Mouse (Mus musculus) heart, embryonic 16.5 days (tissue): ENCODE measurements around the gene Phgr1. TPM values are rescaled to one million over a fixed set of nuclear protein-coding genes. Genes with fewer than 3 reads are reported as not detected.

Source experiments
- ATAC-seq: fragments of 200-750 bp; cut with Nextera tagmentation; replicated peaks from 2 replicates; pipeline ENCODE4 v1.8.0; 2017; ENCODE audit warnings: moderate number of reproducible peaks; ENCODE audit not compliant: insufficient read depth, low FRiP score; ENCODE audit errors: extremely low read depth
- H3K27ac ChIP-seq: fragments of 300-500 bp; sonication (generic); 2 replicates; pipeline ENCODE4 v1.5.1; 2014; ENCODE audit warnings: mild to moderate bottlenecking, low read length, control low read depth, moderate library complexity
- H3K27me3 ChIP-seq: fragments of 300-500 bp; sonication (generic); 2 replicates; pipeline ENCODE4 v1.6.1; 2014; ENCODE audit warnings: low read length, mixed read lengths; ENCODE audit not compliant: control insufficient read depth, insufficient read depth
- H3K36me3 ChIP-seq: fragments of 300-500 bp; sonication (generic); 2 replicates; pipeline ENCODE4 v1.6.1; 2014; ENCODE audit not compliant: control insufficient read depth, insufficient read depth
- H3K4me1 ChIP-seq: fragments of 300-500 bp; sonication (generic); 2 replicates; pipeline ENCODE4 v1.6.1; 2014; ENCODE audit warnings: low read length, mixed read lengths; ENCODE audit not compliant: control insufficient read depth, insufficient read depth
- H3K4me2 ChIP-seq: fragments of 300-500 bp; sonication (generic); 2 replicates; pipeline ENCODE4 v1.6.1; 2014; ENCODE audit warnings: low read depth, mild to moderate bottlenecking, control low read depth, low read length
- H3K4me3 ChIP-seq: fragments of 300-500 bp; sonication (generic); 2 replicates; pipeline ENCODE4 v1.5.1; 2014; ENCODE audit warnings: mild to moderate bottlenecking, control low read depth, low read length
- H3K9ac ChIP-seq: fragments of 300-500 bp; sonication (generic); 2 replicates; pipeline ENCODE4 v1.6.1; 2014; ENCODE audit warnings: low read length, control low read depth
- H3K9me3 ChIP-seq: fragments of 300-500 bp; sonication (generic); replicated peaks from 2 replicates; pipeline ENCODE4 v1.6.1; 2016; ENCODE audit warnings: low read length; ENCODE audit not compliant: control insufficient read depth
- WGBS: fragments of 180-500 bp; shearing (Covaris S2); extraction: QIAGEN DNeasy Blood & Tissue Kit; methylation state at CpG from one replicate; pipeline ENCODE4 v1.1.7; 2014; 5-methylcytosine and 5-hydroxymethylcytosine counted together
- polyA plus RNA-seq: library from polyadenylated mRNA; unstranded; fragments of >200 nt; fragmentation: Nextera tagmentation; extraction: Ambion mirVana; gene quantifications from 2 replicates; pipeline ENCODE4 v1.2.1, GENCODE M21; 2015

The Phgr1 gene
- polyA plus RNA-seq, 1 experiment from 2014 or later = 1.2 TPM

DNA sequence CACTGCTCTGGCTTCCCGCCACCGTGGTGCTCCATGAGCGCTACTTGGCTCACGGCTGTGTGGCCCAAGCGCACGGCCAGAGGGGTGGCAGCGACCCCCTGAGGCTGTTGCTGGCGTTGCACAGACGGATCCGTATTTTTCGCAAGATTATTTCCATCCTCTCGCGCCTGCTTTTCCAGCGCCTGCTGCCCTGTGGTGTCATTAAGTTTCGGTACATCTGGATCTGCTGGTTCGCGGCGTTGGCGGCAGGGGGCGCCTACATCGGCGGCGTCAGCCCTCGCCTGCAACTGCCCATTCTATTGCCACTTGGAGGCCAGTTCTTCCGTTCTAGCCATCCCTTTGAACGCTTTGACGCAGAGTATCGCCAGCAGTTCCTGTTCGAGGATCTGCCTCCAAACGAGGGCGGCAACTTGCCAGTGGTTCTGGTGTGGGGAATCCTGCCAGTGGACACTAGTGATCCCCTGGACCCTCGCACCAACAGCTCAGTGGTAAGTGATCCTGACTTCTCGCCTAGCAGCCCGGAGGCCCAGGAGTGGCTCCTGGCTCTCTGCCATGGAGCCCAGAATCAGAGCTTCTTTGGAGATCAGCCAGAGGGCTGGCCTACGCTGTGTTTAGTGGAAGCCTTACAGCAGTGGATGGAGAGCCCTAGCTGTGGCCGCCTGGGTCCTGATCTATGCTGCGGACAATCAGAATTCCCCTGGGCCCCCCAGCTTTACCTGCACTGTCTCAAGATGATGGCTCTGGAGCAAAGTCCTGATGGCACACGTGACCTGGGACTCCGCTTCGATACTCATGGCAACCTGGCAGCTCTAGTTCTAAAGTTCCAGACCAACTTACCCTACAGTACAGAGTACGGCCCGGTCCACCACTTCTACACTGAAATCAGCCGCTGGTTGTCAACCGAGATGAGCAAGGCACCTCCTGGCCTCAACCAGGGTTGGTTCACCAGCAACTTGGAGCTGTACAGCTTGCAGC, 18.3 kb downstream of the Phgr1 start:
- WGBS = 21% methylated on average over 44 of the region's 44 CpGs
- H3K27ac ChIP-seq = no peak overlapping the region
- ATAC-seq = peak; percentile 76
- no peaks in the 10 kb centered on the region for H3K36me3 ChIP-seq
- H3K9me3 ChIP-seq = no peaks in the 10 kb centered on the region
- H3K27me3 ChIP-seq = peaks cover 7% of the 10 kb centered on the region
- H3K4me2 ChIP-seq = peak overlapping the region; percentile 52
- H3K4me3 ChIP-seq = peak overlapping the region; percentile 37
- peaks cover 8% of the 10 kb centered on the region; the same call in 1 of the 2 replicates for H3K4me1 ChIP-seq
- peak overlapping the region; percentile 44 for H3K9ac ChIP-seq

DNA sequence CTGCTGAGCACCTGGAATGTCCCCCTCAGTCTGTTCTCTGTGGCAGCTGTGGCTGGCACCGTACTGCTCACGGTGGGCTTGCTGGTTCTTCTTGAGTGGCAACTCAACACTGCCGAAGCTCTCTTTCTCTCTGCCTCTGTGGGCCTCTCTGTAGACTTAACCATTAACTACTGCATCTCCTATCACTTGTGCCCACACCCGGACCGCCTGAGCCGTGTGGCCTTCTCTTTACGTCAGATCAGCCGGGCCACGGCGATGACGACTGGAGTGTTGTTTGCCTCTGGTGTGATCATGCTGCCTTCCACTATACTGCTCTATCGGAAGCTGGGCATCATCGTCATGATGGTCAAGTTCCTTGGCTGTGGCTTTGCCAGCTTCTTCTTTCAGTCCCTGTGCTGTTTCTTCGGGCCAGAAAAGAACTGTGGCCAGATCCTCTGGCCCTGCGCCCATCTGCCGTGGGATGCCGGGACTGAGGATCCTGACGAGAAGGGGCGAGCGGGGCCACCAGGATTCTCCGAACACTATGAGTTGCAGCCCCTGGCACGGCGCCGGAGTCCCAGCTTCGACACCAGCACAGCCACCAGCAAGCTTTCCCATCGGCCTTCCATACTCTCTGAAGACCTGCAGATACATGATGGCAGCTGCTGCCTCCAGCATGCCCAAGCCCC, 19.2 kb downstream of the Phgr1 start:
- no peak overlapping the region for H3K9ac ChIP-seq
- H3K9me3 ChIP-seq = no peaks in the 10 kb centered on the region
- peaks cover 7% of the 10 kb centered on the region for H3K27me3 ChIP-seq
- H3K27ac ChIP-seq = no peak overlapping the region
- 92% methylated on average over 26 of the region's 26 CpGs for WGBS
- ATAC-seq = no peak
- H3K4me3 ChIP-seq = no peak overlapping the region
- no peak overlapping the region for H3K4me2 ChIP-seq
- no peaks in the 10 kb centered on the region for H3K36me3 ChIP-seq
- peaks cover 8% of the 10 kb centered on the region; the same call in 1 of the 2 replicates for H3K4me1 ChIP-seq

DNA sequence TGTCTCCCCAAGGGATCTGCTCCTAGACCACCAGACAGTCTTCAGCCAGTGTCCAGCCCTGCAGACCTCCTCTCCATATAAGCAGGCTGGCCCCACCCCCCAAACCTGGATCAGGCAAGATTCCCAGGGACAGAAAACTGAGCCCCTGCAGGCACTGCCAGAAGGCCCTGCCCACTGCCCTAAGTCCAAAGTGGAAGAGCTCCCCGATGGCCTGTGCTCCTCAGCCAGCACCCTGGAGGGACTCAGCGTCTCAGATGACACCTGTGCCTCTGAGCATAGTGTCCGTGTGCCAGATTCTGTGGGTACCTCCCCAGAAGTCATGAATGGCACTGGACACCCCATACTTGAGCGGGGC, 19.7 kb downstream of the Phgr1 start:
- Histone ChIP-seq H3K4me2 (no peak overlapping the region), H3K9me3 (no peaks in the 10 kb centered on the region), H3K27ac (no peak overlapping the region), H3K4me3 (no peak overlapping the region), H3K27me3 (peaks cover 7% of the 10 kb centered on the region), H3K9ac (no peak overlapping the region), H3K36me3 (no peaks in the 10 kb centered on the region), H3K4me1 (peaks cover 8% of the 10 kb centered on the region; the same call in 1 of the 2 replicates)
- WGBS = 90% methylated on average over 4 of the region's 4 CpGs
- no peak for ATAC-seq

DNA sequence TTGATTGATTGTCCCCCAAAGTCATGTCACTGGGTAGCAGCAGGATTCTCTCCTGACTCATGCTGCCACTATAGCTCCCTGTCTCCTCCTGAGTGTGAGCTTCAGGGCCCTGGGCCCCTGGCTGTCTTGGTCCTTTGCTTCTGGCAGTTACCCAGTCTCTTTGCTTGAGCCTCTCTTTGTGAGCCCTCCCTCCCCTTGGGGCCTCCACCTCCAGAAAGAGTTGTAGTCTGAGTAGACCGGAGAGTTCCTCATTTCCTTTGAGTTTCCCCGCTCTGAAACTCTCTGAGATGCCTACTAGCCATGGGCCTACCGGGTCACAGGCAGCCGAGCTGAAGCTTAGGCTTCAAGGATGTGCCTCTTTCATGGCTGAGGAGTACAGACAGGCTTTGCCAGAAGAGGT, 21.1 kb downstream of the Phgr1 start:
- Histone ChIP-seq H3K4me1 (peaks cover 8% of the 10 kb centered on the region; the same call in 1 of the 2 replicates), H3K9ac (no peak overlapping the region), H3K27ac (no peak overlapping the region), H3K4me3 (no peak overlapping the region), H3K4me2 (no peak overlapping the region), H3K36me3 (no peaks in the 10 kb centered on the region), H3K27me3 (peaks cover 7% of the 10 kb centered on the region), H3K9me3 (peaks cover 3% of the 10 kb centered on the region; the same call in 1 of the 2 replicates)
- no peak for ATAC-seq
- WGBS = 75% methylated on average over 4 of the region's 4 CpGs

DNA sequence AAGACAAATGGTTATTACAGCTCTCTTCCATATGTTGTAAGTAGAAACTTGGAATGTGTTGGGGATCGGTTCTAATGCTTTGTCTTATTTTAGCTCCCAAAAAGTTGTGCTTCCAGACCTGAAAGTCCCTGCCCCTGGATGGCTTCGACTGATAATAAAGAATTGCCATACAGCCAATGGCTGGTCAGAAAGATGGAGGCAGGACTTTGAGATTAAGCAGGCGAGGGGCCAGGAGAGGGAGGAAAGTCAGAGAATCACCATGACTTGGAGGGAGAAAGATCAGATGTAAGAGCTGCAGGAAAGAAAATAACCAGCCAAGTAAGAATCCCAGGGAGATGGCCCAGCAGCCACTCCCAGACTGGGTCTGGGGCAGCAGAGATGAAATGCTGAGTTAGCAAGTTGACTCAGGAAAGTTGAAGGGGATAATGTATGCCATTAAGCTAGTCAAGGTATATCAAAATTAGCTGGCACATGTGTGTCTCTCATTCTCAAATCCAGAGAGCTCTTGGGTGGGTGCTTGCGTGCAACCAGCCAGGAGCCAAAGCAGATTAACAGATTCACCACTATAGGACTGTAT, 30.1 kb downstream of the Phgr1 start:
- Histone ChIP-seq H3K27me3 (no peaks in the 10 kb centered on the region), H3K4me3 (no peak overlapping the region), H3K4me1 (no peaks in the 10 kb centered on the region), H3K9me3 (peaks cover 3% of the 10 kb centered on the region; the same call in 1 of the 2 replicates), H3K4me2 (no peak overlapping the region), H3K36me3 (no peaks in the 10 kb centered on the region), H3K27ac (no peak overlapping the region), H3K9ac (no peak overlapping the region)
- 60% methylated on average over 4 of the region's 4 CpGs for WGBS
- no peak for ATAC-seq

DNA sequence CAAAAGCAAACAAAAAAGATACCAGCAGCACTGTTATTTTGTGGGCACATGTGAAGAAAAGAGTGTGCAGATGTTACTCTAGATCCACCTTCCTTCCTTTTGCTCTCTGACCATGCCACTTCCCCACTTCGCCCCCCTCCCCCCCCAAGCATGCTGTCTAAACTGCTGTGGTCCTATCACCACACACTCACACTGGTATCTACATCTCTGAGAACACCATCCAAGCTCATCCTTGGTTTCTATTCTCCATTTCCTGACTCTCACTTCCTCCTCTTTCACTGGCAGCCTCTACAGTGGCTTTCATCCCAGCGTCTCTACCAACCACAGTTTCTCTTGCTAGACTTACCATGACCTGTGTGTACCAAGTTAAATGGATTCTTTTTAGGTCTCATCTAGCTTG, 31.9 kb downstream of the Phgr1 start:
- no peak overlapping the region for H3K9ac ChIP-seq
- H3K4me3 ChIP-seq = no peak overlapping the region
- no peaks in the 10 kb centered on the region for H3K36me3 ChIP-seq
- no peaks in the 10 kb centered on the region for H3K4me1 ChIP-seq
- H3K9me3 ChIP-seq = no peaks in the 10 kb centered on the region
- H3K27me3 ChIP-seq = no peaks in the 10 kb centered on the region
- H3K4me2 ChIP-seq = no peak overlapping the region
- ATAC-seq = no peak
- WGBS = 65% methylated on average over 2 of the region's 2 CpGs
- H3K27ac ChIP-seq = no peak overlapping the region

DNA sequence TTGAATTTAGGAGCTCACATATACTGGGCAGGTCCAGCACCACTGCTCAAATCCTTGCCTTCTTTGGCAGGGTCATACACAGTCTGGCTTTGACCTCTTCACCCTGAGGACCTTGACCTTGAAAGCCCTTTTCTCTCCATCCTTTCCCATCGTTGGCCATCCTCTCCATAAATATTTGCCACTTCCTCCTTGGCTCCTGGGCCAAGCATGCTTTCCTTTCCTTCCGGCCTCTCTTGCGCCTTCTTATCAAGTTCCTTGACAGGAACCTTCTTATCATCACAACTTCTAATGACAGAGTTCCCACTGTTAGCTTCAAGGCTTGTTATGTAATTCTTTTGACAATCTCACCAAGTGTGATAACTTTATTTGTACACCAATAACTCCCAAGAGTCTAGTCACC, 32.6 kb downstream of the Phgr1 start:
- Histone ChIP-seq H3K36me3 (no peaks in the 10 kb centered on the region), H3K9ac (no peak overlapping the region), H3K27ac (no peak overlapping the region), H3K9me3 (no peaks in the 10 kb centered on the region), H3K27me3 (no peaks in the 10 kb centered on the region), H3K4me2 (no peak overlapping the region), H3K4me3 (no peak overlapping the region), H3K4me1 (no peaks in the 10 kb centered on the region)
- no peak for ATAC-seq
- 28% methylated on average over 3 of the region's 3 CpGs for WGBS

DNA sequence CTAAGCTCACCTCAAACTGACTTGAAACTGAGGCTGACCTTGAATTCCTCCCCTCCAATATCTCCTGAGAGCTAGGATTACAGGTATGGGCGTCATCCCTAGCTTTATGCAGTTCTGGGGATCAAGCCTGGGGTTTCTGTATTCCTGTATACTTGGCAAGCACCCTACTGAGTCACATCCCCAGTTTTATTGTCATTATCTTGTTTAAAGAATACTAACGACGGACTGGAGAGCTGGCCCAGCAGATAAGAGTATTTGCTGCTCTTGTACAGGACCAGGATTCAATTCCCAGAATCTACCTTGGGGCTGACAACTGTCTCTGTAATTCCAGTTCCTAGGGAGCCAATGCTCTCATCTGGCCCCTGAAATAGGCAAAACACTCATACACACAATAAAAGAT, 33.2 kb downstream of the Phgr1 start:
- no peak overlapping the region for H3K4me3 ChIP-seq
- H3K9ac ChIP-seq = no peak overlapping the region
- no peaks in the 10 kb centered on the region for H3K4me1 ChIP-seq
- 19% methylated on average over 3 of the region's 3 CpGs for WGBS
- no peaks in the 10 kb centered on the region for H3K9me3 ChIP-seq
- no peaks in the 10 kb centered on the region for H3K36me3 ChIP-seq
- ATAC-seq = no peak
- H3K27ac ChIP-seq = no peak overlapping the region
- no peak overlapping the region for H3K4me2 ChIP-seq
- no peaks in the 10 kb centered on the region for H3K27me3 ChIP-seq

DNA sequence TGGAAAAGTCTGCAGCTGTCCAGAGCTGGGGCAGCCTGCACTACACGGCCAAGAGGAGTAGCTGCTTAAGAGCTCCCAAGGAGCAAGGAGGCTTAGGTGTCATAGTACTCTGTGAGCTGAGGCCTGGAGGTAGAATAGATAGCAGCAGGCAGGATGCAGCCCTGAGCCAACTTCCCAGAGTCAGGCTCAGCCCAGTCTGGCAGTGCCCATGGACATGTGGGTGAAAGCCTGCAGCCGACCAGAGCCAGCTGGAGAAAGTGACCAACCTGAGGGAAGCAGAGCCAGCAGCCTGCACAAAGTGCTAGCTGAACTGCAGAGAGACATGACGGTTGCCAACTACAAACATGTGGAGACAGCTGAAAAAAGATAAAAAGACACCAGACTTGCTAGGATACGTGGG, 34.3 kb downstream of the Phgr1 start:
- Histone ChIP-seq H3K9ac (no peak overlapping the region), H3K4me1 (no peaks in the 10 kb centered on the region), H3K36me3 (no peaks in the 10 kb centered on the region), H3K4me2 (no peak overlapping the region), H3K27me3 (no peaks in the 10 kb centered on the region), H3K4me3 (no peak overlapping the region), H3K9me3 (no peaks in the 10 kb centered on the region), H3K27ac (no peak overlapping the region)
- 42% methylated on average over 4 of the region's 4 CpGs for WGBS
- ATAC-seq = no peak
